Mouse (Mus musculus): ENCODE results near the gene Fibcd1.

Gene Fibcd1

DNA sequence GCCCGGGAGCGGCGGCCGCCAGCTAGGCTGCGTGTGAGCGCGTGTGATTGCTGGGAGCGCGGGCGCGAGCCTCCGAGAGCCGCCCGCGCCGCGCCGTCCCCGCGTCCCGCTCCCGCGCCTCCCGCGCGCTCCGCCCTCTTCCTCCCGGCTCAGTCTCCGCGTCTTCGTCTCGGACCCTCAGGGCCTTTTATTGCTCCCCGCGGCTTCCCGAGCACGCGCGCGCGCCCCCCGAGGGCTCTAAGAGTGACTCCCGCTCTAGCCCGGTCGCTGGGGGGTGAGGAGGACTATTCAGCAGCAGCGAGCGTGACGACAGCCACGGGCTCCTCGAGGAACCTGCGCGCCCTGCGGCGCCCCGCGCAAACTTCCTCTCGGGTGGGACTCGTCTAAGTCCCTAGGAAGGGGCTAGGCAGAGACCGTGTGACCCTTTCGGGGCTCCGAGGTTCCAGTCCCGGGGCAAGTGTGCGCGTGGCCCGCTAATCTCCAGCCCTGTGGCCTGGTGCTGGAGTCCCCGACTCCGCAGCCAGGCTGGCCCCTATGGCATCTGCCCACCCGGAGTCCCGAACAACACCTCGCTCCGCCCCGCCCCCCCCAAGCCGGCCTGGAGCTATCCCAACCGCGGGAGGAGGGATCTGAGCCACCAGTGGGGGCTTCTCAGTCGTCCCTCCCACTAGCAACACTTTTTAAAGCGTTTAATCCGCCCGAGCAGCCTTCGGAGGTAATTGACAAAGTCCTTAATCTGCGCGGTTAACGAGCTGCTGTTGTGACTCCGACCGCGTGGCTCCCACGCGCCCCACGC lies at the start of gene Fibcd1:
TSS of gene Fibcd1 (minus strand) at position 110 of the 796 bp plus-strand sequence.
- no peak for DNase-seq (ENCODE audit: low spot score in 2 of 2)

GRCm38 (mm10) chr2:31894221-31894870 lies 48.5 kb upstream of the Fibcd1 start:
- no peak for DNase-seq (ENCODE audit: low spot score in 2 of 2)

DNA sequence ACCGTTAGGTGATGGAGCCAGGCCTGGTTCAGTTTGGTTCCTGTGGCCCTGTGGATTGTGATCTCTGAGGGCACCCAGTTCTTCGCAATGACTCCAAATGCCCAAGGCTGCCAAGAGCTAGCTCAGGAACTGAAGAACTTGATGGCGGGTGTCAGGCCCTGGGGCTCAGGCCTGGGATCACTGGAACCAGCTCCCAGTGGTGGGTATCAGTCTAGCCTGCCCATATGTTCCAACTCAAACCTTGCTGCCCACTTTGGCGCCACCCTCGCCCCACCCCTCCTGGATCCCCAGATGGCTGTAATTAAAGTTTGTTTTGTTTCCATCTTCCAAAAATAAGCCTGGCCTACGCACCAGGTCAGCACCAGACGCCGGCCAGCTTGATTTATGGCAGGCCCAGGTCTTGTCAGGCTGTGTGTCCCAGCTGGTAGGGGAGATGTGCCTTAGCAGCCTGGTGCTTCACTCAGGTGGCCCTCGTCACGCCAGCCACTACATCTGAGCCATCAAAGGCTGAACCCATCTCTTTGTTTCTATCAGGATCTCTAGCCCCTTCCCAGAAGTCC lies 47.4 kb upstream of the Fibcd1 start:
- no peak for DNase-seq (ENCODE audit: low spot score in 2 of 2)

DNA sequence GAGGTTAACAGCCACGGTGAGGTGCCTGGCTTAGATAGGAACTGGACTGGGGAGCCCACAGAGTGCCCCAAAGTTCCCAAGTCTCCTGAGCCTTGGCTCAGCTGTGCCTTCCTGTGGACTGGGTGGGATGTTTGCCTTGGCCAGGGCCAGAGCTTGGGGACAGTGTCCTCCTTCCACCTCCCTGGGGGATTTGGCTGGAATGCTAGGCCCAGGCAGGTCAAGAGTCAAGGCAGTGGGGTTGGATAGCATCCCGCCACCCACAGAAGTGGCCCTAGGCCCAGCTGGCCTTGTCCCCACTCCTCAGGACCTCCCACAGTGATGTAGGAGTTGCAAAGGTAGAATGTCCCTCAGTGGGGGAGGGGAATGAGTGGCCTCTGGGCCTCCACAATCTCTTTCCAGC lies 45.4 kb upstream of the Fibcd1 start:
- DNase-seq (ENCODE audit: low spot score in 2 of 2): no peak

GRCm38 (mm10) chr2:31888871-31889270 lies 43.1 kb upstream of the Fibcd1 start:
- DNase-seq (ENCODE audit: low spot score in 2 of 2): no peak

GRCm38 (mm10) chr2:31887030-31887429 lies 41.2 kb upstream of the Fibcd1 start, which contains the start of gene Lamc3:
Gene Lamc3, plus strand, starts transcription at chr2:31887291.
- peak in 1 of 2 experiments; percentile 9 for DNase-seq (ENCODE audit: low spot score in 2 of 2)

DNA sequence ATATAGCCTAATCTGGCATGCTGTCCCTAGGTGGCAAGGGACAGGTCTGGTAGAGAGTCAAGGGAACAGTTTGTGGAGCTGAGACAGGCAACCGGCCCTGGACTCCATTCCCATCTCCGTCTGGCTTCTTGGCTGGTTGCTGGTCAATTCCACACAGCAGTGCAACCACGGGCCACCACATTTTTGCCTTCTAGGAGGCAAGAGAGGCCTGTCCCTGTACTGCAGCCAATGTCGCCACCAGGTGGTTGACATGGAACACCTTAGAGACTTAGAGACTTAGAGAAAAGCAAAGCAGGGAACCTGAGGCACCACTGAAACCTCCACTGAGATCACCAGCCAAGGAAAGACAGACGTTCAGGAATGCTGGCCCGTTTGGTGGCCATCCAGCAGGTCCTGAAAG lies 39.0 kb upstream of the Fibcd1 start:
- DNase-seq (ENCODE audit: low spot score in 2 of 2): peak; percentile 44 to 50

- no peak for DNase-seq (ENCODE audit: low spot score in 2 of 2)
These were observed 37.3 kb upstream of the Fibcd1 start for GRCm38 (mm10) chr2:31883061-31883460.

DNA sequence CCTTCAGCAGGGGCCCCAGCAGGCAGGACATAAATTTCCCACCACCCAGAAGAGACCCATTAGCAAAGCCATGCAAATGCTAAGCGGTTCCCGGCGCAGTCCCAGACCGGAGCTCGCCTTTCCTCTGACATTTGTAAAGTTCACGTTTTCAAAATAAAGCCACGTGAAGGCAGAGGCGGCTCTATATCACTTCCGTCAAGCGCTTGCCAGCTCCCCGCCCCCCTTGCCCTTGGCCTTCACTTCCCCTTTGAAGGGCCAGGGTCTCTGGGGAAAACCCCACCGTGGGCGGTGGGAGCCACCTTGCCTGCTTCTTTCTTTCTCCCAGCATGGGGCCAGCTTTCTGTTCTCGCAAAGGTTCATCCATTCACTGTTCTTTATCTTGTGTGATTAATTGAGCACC lies 35.1 kb upstream of the Fibcd1 start:
- peak; percentile 85 for DNase-seq (ENCODE audit: low spot score in 2 of 2)

DNA sequence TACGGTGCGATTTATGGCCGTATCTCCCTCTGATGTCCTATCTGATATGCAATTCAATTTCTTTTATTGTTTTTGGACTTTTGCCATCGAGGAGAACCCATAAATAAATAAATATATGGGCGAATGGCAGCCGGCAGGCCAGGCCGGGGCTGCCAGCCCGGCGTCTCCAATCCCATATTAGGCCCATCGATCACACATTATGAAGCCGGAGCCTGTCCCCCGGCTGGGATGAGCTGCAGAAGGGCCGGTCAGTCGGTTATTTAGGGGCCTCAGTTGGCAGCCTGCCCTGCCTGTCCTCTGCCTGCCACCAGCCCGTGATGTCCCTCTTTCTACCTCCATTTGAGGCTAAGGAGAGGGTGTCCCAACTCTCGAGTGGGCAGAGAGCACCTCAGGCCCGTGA lies 32.8 kb upstream of the Fibcd1 start:
- no peak for DNase-seq (ENCODE audit: low spot score in 2 of 2)

- no peak for DNase-seq (ENCODE audit: low spot score in 2 of 2)
These were observed 30.6 kb upstream of the Fibcd1 start for GRCm38 (mm10) chr2:31876446-31876845.

GRCm38 (mm10) chr2:31874290-31874855 lies 28.6 kb upstream of the Fibcd1 start:
- no peak for DNase-seq (ENCODE audit: low spot score in 2 of 2)

GRCm38 (mm10) chr2:31870683-31871082 lies 24.9 kb upstream of the Fibcd1 start:
- DNase-seq (ENCODE audit: low spot score in 2 of 2): no peak

GRCm38 (mm10) chr2:31869692-31870091 lies 23.9 kb upstream of the Fibcd1 start:
- DNase-seq (ENCODE audit: low spot score in 2 of 2): no peak

DNA sequence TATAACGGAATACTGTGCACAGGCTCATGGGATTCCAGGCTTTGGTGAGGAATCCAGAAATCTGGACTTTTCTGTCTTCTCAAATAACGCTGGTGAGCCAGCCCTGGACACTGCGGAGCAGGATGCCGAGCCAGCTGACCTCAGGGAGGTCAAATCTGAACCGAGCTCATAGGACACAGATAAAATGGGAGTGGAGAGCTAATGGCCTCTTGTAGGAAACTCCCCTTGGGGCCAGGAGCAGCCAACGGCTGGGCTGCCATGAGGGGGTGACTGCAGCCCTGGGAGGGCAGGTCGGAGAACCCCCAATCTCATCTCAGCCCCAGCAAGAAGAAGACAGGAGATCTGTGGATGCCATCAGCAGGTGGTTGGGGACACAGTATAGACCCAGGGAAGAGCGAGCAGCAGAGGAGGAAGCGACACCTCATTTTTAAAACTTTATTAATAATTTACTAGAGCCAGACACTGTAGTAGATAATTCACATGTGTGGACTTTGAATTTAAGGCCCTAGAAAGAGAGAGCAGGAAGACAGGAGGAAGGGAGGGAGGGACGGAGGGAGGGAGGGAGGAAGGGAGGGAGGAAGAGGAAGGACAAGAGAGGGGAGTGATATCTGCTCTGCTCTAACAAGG lies 22.8 kb upstream of the Fibcd1 start:
- no peak for DNase-seq (ENCODE audit: low spot score in 2 of 2)

DNA sequence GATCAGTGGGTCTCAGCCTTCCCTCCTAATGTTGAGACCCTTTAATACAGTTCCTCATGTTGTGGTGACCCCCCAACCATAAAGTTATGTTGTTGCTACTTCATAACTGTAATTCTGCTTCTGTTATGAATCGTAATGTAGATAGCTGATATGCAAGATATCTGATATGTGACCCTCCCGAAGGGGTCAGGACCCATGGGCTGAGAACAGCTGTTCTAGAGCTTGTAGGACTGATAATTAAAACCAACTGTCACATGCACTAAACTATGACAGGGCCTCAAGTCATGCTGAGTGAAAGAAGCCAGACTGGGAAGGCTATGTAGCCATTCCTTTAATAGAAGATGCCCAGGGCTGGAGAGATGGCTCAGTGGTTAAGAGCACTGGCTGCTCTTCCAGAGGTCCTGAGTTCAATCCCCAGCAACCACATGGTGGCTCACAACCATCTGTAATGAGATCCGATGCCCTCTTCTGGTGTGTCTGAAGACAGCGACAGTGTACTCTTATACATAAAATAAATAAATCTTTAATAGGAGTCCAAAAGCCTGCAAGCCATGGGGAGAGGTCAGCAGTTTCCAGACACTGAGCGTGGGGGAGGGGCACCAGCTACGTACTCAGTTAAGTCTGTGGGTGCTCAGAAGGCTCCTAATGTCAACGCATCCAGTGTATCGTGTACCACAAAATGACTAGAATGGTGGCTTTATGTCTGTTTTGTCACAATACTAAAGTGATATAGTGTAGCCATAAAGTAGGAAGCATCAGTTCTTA lies 22.1 kb upstream of the Fibcd1 start:
- no peak for DNase-seq (ENCODE audit: low spot score in 2 of 2)

DNA sequence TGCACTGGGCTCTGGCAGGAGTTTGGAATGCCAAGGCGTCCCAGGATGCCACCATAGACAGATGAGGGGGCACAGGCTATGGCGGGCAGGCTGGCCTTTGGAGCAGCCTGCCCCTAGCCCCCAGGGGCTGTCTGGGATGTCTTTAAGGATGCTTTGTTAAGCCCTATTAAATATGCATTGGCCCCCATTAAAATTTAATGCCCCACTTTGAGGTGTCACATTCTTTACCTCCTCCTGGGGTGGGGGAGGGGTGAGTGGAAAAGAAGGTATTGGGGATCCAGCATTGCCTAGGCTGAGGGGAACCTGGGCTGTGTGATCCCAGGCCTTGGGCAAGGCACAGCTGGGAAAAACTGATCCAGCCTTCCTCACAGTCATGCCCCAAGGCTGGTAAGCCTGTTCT lies 20.0 kb upstream of the Fibcd1 start:
- DNase-seq (ENCODE audit: low spot score in 2 of 2): no peak

DNA sequence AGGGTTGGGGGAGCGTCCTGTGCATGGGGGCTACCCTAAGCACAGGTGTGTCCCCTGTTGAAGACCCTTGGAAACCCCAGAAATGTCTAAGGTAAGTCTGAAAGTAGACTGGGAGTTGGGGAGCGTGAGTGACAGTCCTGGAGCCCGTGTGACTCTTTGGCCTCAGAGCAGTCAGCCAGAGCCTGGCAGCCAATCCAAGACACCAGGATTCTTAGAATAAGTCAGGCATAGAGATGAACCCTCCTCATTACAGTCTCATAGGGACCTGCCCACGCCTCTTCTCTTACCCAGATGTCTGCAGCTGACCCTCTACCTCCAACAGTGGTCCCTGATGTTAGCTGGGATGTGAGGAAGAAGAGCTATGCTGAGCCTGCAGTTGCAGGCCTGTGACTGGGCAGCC lies 19.5 kb upstream of the Fibcd1 start:
- no peak for DNase-seq (ENCODE audit: low spot score in 2 of 2)

GRCm38 (mm10) chr2:31864891-31865290 lies 19.1 kb upstream of the Fibcd1 start:
- no peak for DNase-seq (ENCODE audit: low spot score in 2 of 2)

DNA sequence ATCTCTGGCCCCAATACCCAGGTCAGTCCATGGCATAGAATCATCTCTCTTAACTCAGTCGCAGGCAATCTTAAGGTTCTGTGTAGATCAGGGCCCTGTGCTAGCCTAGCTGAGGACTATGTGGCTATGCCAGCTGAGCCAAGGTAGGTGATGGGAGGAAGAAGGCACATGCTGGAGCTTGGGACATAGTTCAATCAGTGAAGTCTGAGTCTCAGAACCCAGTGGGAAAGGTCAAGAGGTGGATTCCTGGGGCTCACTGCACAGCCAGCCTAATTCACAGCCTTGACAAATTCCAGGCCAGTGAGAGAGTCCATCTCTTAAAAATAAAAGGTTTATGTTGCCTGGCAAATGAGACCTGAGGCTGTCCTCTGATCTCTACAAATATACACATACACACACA lies 18.0 kb upstream of the Fibcd1 start:
- DNase-seq (ENCODE audit: low spot score in 2 of 2): no peak

GRCm38 (mm10) chr2:31862919-31863318 lies 17.1 kb upstream of the Fibcd1 start:
- DNase-seq (ENCODE audit: low spot score in 2 of 2): no peak
